Mouse (Mus musculus): ENCODE data around the gene Rin3. TPM values are rescaled to one million over a fixed set of nuclear protein-coding genes. Genes with fewer than 3 reads are reported as not detected.

Rin3 gene
- polyA plus RNA-seq, 1 experiment from 2014 or later, result 9.2 TPM

DNA sequence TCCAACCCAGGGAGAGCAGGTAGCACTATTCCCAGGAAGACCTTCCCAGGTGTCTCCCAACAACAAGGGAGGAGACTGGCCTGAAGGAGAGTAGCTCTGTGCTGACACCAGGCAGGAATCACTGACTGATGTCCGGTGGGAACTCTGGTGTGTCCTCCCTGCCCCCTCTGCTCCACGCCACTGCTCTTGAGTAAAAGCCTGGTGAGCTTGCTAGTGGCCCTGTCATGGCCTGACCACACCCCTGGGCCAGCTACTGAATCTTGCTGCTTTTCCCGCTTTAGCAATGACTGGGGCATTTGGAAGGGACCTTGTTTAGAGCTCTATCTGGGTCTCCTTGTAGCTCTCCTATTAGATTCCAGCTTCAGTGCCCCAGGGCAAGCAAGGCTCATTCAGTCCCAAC, 59.8 kb downstream of the Rin3 start:
- no peaks in the 10 kb centered on the region for H3K36me3 ChIP-seq (ENCODE audit: control insufficient read depth, insufficient read depth)
- H3K27ac ChIP-seq (ENCODE audit: low read length), result no peak overlapping the region
- H3K4me2 ChIP-seq (ENCODE audit: low read depth, low read length), result no peak overlapping the region
- H3K4me3 ChIP-seq (ENCODE audit: low read depth, low read length), result no peak overlapping the region
- 60% methylated on average over 3 of the region's 3 CpGs for WGBS (ENCODE audit: insufficient replicate concordance)
- no peaks in the 10 kb centered on the region for H3K9me3 ChIP-seq (replicated peaks; ENCODE audit: control insufficient read depth, low read length)
- no peak overlapping the region for H3K9ac ChIP-seq (ENCODE audit: low read depth, low read length)
- no peaks in the 10 kb centered on the region for H3K27me3 ChIP-seq (ENCODE audit: control insufficient read depth, insufficient read depth, low read depth, low read length)
- H3K4me1 ChIP-seq (ENCODE audit: control insufficient read depth, low read depth, low read length), result no peaks in the 10 kb centered on the region
- no peak for ATAC-seq (ENCODE audit: low read depth)

- Histone ChIP-seq H3K36me3 (ENCODE audit: control insufficient read depth, insufficient read depth) (no peaks in the 10 kb centered on the region), H3K27me3 (ENCODE audit: control insufficient read depth, insufficient read depth, low read depth, low read length) (no peaks in the 10 kb centered on the region), H3K27ac (ENCODE audit: low read length) (no peak overlapping the region), H3K4me3 (ENCODE audit: low read depth, low read length) (no peak overlapping the region), H3K9ac (ENCODE audit: low read depth, low read length) (no peak overlapping the region), H3K4me2 (ENCODE audit: low read depth, low read length) (no peak overlapping the region), H3K9me3 (replicated peaks; ENCODE audit: control insufficient read depth, low read length) (no peaks in the 10 kb centered on the region), H3K4me1 (ENCODE audit: control insufficient read depth, low read depth, low read length) (no peaks in the 10 kb centered on the region)
- WGBS (ENCODE audit: insufficient replicate concordance), result 70% methylated on average over 14 of the region's 14 CpGs
- no peak for ATAC-seq (ENCODE audit: low read depth)
These were observed 62.4 kb downstream of the Rin3 start for GRCm38 (mm10) chr12:102345031-102345815.

- ATAC-seq (ENCODE audit: low read depth), result no peak
- Histone ChIP-seq H3K36me3 (ENCODE audit: control insufficient read depth, insufficient read depth) (no peaks in the 10 kb centered on the region), H3K9ac (ENCODE audit: low read depth, low read length) (no peak overlapping the region), H3K4me1 (ENCODE audit: control insufficient read depth, low read depth, low read length) (no peaks in the 10 kb centered on the region), H3K9me3 (replicated peaks; ENCODE audit: control insufficient read depth, low read length) (no peaks in the 10 kb centered on the region), H3K4me3 (ENCODE audit: low read depth, low read length) (no peak overlapping the region), H3K27me3 (ENCODE audit: control insufficient read depth, insufficient read depth, low read depth, low read length) (no peaks in the 10 kb centered on the region), H3K27ac (ENCODE audit: low read length) (no peak overlapping the region), H3K4me2 (ENCODE audit: low read depth, low read length) (no peak overlapping the region)
- WGBS (ENCODE audit: insufficient replicate concordance), result 12% methylated on average over 1 of the region's 1 CpGs
These were observed 63.7 kb downstream of the Rin3 start for GRCm38 (mm10) chr12:102346507-102346906.

GRCm38 (mm10) chr12:102348447-102348846, 65.6 kb downstream of the Rin3 start:
- peak; percentile 45; the same call in 1 of the 2 replicates for ATAC-seq (ENCODE audit: low read depth)
- Histone ChIP-seq H3K36me3 (ENCODE audit: control insufficient read depth, insufficient read depth) (no peaks in the 10 kb centered on the region), H3K9ac (ENCODE audit: low read depth, low read length) (no peak overlapping the region), H3K27ac (ENCODE audit: low read length) (no peak overlapping the region), H3K9me3 (replicated peaks; ENCODE audit: control insufficient read depth, low read length) (no peaks in the 10 kb centered on the region), H3K4me3 (ENCODE audit: low read depth, low read length) (no peak overlapping the region), H3K4me2 (ENCODE audit: low read depth, low read length) (no peak overlapping the region), H3K4me1 (ENCODE audit: control insufficient read depth, low read depth, low read length) (no peaks in the 10 kb centered on the region), H3K27me3 (ENCODE audit: control insufficient read depth, insufficient read depth, low read depth, low read length) (no peaks in the 10 kb centered on the region)
- 62% methylated on average over 6 of the region's 6 CpGs for WGBS (ENCODE audit: insufficient replicate concordance)

- Histone ChIP-seq H3K36me3 (ENCODE audit: control insufficient read depth, insufficient read depth) (no peaks in the 10 kb centered on the region), H3K4me1 (ENCODE audit: control insufficient read depth, low read depth, low read length) (no peaks in the 10 kb centered on the region), H3K9me3 (replicated peaks; ENCODE audit: control insufficient read depth, low read length) (no peaks in the 10 kb centered on the region), H3K4me2 (ENCODE audit: low read depth, low read length) (no peak overlapping the region), H3K4me3 (ENCODE audit: low read depth, low read length) (no peak overlapping the region), H3K9ac (ENCODE audit: low read depth, low read length) (no peak overlapping the region), H3K27me3 (ENCODE audit: control insufficient read depth, insufficient read depth, low read depth, low read length) (no peaks in the 10 kb centered on the region), H3K27ac (ENCODE audit: low read length) (no peak overlapping the region)
- WGBS (ENCODE audit: insufficient replicate concordance), result 43% methylated on average over 1 of the region's 1 CpGs
- ATAC-seq (ENCODE audit: low read depth), result no peak
These were observed 68.1 kb downstream of the Rin3 start for GRCm38 (mm10) chr12:102350997-102351396.

DNA sequence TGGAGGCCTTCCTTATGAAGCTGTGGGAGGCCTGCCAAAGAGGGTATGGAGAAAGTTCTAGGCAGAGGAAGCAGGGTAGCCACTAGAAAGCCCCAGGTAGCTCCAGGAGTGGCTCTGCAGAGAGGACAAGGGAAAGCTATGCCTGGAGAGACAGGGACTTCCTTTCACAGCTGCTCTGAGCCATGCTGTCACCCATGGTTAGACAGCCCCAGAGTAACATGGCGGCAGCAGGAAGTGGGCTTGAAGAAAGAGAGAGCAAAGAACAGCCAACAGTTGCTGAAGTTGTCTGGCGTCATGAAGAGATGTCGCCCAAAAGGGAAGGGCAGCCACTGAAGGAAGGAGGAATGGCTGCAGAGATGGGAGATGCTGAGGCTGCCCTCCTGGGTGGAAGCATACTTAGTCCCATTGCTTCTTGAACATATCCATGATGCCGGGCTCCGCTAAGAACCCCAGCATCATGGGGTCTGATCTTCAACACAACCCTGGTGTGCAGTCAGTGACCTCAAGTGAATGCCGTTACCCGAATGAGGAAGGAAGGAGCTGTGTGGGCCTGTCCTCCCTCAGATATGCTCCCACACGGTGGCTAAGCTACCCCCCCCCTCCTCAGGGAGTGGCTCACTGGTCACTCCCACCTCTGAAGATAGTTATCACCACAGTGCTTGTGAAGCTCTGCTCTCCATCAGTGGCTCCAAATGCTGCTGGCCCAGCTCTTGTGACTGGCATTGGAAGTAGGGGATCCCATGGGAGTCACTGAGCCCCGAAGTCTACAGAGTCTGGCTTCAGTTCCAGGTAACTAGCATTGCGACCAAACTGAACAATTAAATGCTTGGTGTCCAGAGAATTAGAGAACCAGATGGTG, 71.5 kb downstream of the Rin3 start:
- H3K36me3 ChIP-seq (ENCODE audit: control insufficient read depth, insufficient read depth), result peaks cover 5% of the 10 kb centered on the region; the same call in 1 of the 2 replicates
- H3K4me2 ChIP-seq (ENCODE audit: low read depth, low read length), result no peak overlapping the region
- no peak overlapping the region; the same call in 1 of the 2 replicates for H3K27ac ChIP-seq (ENCODE audit: low read length)
- H3K9me3 ChIP-seq (replicated peaks; ENCODE audit: control insufficient read depth, low read length), result no peaks in the 10 kb centered on the region
- no peaks in the 10 kb centered on the region for H3K4me1 ChIP-seq (ENCODE audit: control insufficient read depth, low read depth, low read length)
- H3K27me3 ChIP-seq (ENCODE audit: control insufficient read depth, insufficient read depth, low read depth, low read length), result no peaks in the 10 kb centered on the region
- peak overlapping the region; percentile 35 for H3K4me3 ChIP-seq (ENCODE audit: low read depth, low read length)
- no peak overlapping the region for H3K9ac ChIP-seq (ENCODE audit: low read depth, low read length)
- 22% methylated on average over 10 of the region's 10 CpGs for WGBS (ENCODE audit: insufficient replicate concordance)
- peak; percentile 60; the same call in 1 of the 2 replicates for ATAC-seq (ENCODE audit: low read depth)

- H3K4me2 ChIP-seq (ENCODE audit: low read depth, low read length), result no peak overlapping the region
- H3K27ac ChIP-seq (ENCODE audit: low read length), result no peak overlapping the region
- H3K36me3 ChIP-seq (ENCODE audit: control insufficient read depth, insufficient read depth), result peaks cover 6% of the 10 kb centered on the region
- H3K27me3 ChIP-seq (ENCODE audit: control insufficient read depth, insufficient read depth, low read depth, low read length), result no peaks in the 10 kb centered on the region
- H3K9me3 ChIP-seq (replicated peaks; ENCODE audit: control insufficient read depth, low read length), result no peaks in the 10 kb centered on the region
- peak overlapping the region; percentile 35 for H3K4me3 ChIP-seq (ENCODE audit: low read depth, low read length)
- no peak overlapping the region for H3K9ac ChIP-seq (ENCODE audit: low read depth, low read length)
- no peak for ATAC-seq (ENCODE audit: low read depth)
- no peaks in the 10 kb centered on the region for H3K4me1 ChIP-seq (ENCODE audit: control insufficient read depth, low read depth, low read length)
These were observed 72.9 kb downstream of the Rin3 start for GRCm38 (mm10) chr12:102355784-102356183.

GRCm38 (mm10) chr12:102356781-102357180, 73.9 kb downstream of the Rin3 start:
- H3K4me3 ChIP-seq (ENCODE audit: low read depth, low read length), result peak overlapping the region; percentile 3; the same call in 1 of the 2 replicates
- H3K4me1 ChIP-seq (ENCODE audit: control insufficient read depth, low read depth, low read length), result no peaks in the 10 kb centered on the region
- no peaks in the 10 kb centered on the region for H3K9me3 ChIP-seq (replicated peaks; ENCODE audit: control insufficient read depth, low read length)
- peaks cover 10% of the 10 kb centered on the region for H3K36me3 ChIP-seq (ENCODE audit: control insufficient read depth, insufficient read depth)
- no peaks in the 10 kb centered on the region for H3K27me3 ChIP-seq (ENCODE audit: control insufficient read depth, insufficient read depth, low read depth, low read length)
- peak overlapping the region; percentile 12 for H3K4me2 ChIP-seq (ENCODE audit: low read depth, low read length)
- ATAC-seq (ENCODE audit: low read depth), result 0 out of 2 replicates have a peak, but pooled peaks have one; percentile 36
- 58% methylated on average over 1 of the region's 1 CpGs for WGBS (ENCODE audit: insufficient replicate concordance)
- no peak overlapping the region; the same call in 1 of the 2 replicates for H3K27ac ChIP-seq (ENCODE audit: low read length)
- no peak overlapping the region for H3K9ac ChIP-seq (ENCODE audit: low read depth, low read length)

GRCm38 (mm10) chr12:102359390-102359789, 76.5 kb downstream of the Rin3 start:
- Histone ChIP-seq H3K9me3 (replicated peaks; ENCODE audit: control insufficient read depth, low read length) (no peaks in the 10 kb centered on the region), H3K36me3 (ENCODE audit: control insufficient read depth, insufficient read depth) (peaks cover 13% of the 10 kb centered on the region), H3K9ac (ENCODE audit: low read depth, low read length) (no peak overlapping the region), H3K4me1 (ENCODE audit: control insufficient read depth, low read depth, low read length) (no peaks in the 10 kb centered on the region), H3K4me2 (ENCODE audit: low read depth, low read length) (no peak overlapping the region), H3K4me3 (ENCODE audit: low read depth, low read length) (no peak overlapping the region), H3K27ac (ENCODE audit: low read length) (no peak overlapping the region), H3K27me3 (ENCODE audit: control insufficient read depth, insufficient read depth, low read depth, low read length) (no peaks in the 10 kb centered on the region)
- no peak for ATAC-seq (ENCODE audit: low read depth)
- WGBS (ENCODE audit: insufficient replicate concordance), result 51% methylated on average over 4 of the region's 4 CpGs

Measured in liver, embryonic 16.5 days (tissue).